Comparison of ENCODE assay signal across 22 mouse cellular contexts in genomic region chr6:114831807-114832206, GRCm38 (mm10).
DNase-seq lines count a peak whose midpoint lies in the region; ATAC-seq and TF ChIP-seq lines count a peak whose summit lies in the region.
"Had no signal": no experiment of that assay in that cellular context is flagged by ENCODE, and none has a peak within 500 bp of the region (broad histone marks: within the 10 kb centered on the region; RNA-seq: fewer than 3 reads in every experiment).

No protein-coding gene starts in this region.

- peak overlapping the region; percentile 17; the same call in 1 of the 2 replicates for H3K4me3 ChIP-seq in gastrocnemius, adult 2 months
- no peak overlapping the region for H3K4me3 ChIP-seq in hindbrain, embryonic 10.5 days
- H3K4me3 ChIP-seq: embryonic facial prominence, embryonic 12.5 days; heart, adult 2 months; limb, embryonic 13.5 days; midbrain, embryonic 15.5 days; stomach, embryonic 15.5 days had no signal

- H3K9me3 ChIP-seq in hindbrain, embryonic 10.5 days: no peaks in the 10 kb centered on the region
- H3K9me3 ChIP-seq: embryonic facial prominence, embryonic 12.5 days; limb, embryonic 13.5 days; midbrain, embryonic 15.5 days; stomach, embryonic 15.5 days had no signal

- H3K27ac ChIP-seq in gastrocnemius, adult 2 months: peak overlapping the region; percentile 90
- no peak overlapping the region for H3K27ac ChIP-seq in hindbrain, embryonic 10.5 days
- H3K27ac ChIP-seq: embryonic facial prominence, embryonic 12.5 days; heart, adult 2 months; hindbrain, embryonic 14.5 days; limb, embryonic 13.5 days; midbrain, embryonic 15.5 days; stomach, embryonic 15.5 days had no signal

- 95% methylated on average over 3 of the region's 3 CpGs for WGBS in hindbrain, embryonic 10.5 days

- H3K27me3 ChIP-seq in hindbrain, embryonic 10.5 days (ENCODE audit: insufficient read depth, poor library complexity, severe bottlenecking): no peaks in the 10 kb centered on the region
- H3K27me3 ChIP-seq: embryonic facial prominence, embryonic 12.5 days; limb, embryonic 13.5 days; midbrain, embryonic 15.5 days; stomach, embryonic 15.5 days had no signal

- H3K4me1 ChIP-seq in hindbrain, embryonic 10.5 days (replicated peaks): peaks cover 30% of the 10 kb centered on the region
- H3K4me1 ChIP-seq: midbrain, embryonic 15.5 days had no signal

- no peak for TF ChIP-seq CTCF in gastrocnemius, adult 2 months (IDR thresholded peaks at IDR 0.05)

- no peaks in the 10 kb centered on the region for H3K36me3 ChIP-seq in hindbrain, embryonic 10.5 days
- H3K36me3 ChIP-seq: embryonic facial prominence, embryonic 12.5 days; limb, embryonic 13.5 days; midbrain, embryonic 15.5 days; stomach, embryonic 15.5 days had no signal

- peak; percentile 60 for ATAC-seq in inflammation-experienced regulatory T-cells, adult 6 months
- ATAC-seq: forebrain, postnatal 0 days; midbrain, embryonic 15.5 days had no signal

- no peak for DNase-seq in gastrocnemius, adult 2 months
- DNase-seq in gastrocnemius, adult 8-10 months (ENCODE audit: low spot score in 2 of 2): no peak
- peak; percentile 48 for DNase-seq in thymus, postnatal 0 days (ENCODE audit: low spot score)
- no peak for DNase-seq in thymus, postnatal 14 days
- no peak for DNase-seq in layer of hippocampus, adult 9-10 months (ENCODE audit: low spot score)
- DNase-seq in right cerebral cortex, postnatal 25 days: no peak
- no peak for DNase-seq in hindbrain, embryonic 10.5 days (ENCODE audit: low spot score)
- DNase-seq: adrenal gland, adult 2 months; cerebellum, adult 11-12 months; forebrain, postnatal 0 days; heart, adult 2 months; kidney, adult 11 months; kidney, postnatal 14 days; lung, adult 18-20 months; lung, postnatal 4 days; right cerebral cortex, adult 18-20 months had no signal

- intact Hi-C loops in gastrocnemius, adult 2 months (cut with DNase I): loop anchor here (2.0 kb wide), 1 partner anchor 19 kb away; no protein-coding TSS in a partner anchor
